Mouse (Mus musculus): ENCODE results near the gene 9930111J21Rik2. TPM values are rescaled to one million over a fixed set of nuclear protein-coding genes. Genes with fewer than 3 reads are reported as not detected.
"Not testable (repeated sequence)": the region's sequence is repeated elsewhere in the genome, so short reads cannot be mapped to it uniquely, and the experiment has no call there.

Gene 9930111J21Rik2
- polyA plus RNA-seq, 1 experiment from 2014 or later = 0.32 TPM

DNA sequence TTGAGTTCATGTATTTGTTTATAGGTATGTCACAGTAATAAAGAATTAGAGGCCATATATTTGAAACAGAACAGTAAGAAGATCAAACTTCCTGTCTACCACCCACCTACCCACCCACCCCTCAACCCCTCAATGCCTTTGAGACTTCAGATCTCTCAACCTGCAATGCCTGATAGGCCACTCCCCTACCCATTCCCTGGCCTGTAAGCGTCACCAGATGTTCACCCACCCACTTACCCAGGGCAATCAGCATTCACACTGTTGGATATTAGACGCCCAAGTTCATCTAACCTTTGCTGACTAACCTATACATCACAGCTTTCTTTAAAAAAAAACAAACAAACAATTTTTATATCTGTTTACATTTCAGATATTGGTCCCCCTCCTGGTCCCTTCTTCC, 61.1 kb downstream of the 9930111J21Rik2 start:
- not testable (repeated sequence) for H3K9me3 ChIP-seq; H3K27ac ChIP-seq (replicated peaks); H3K36me3 ChIP-seq; H3K4me3 ChIP-seq; H3K27me3 ChIP-seq; H3K9ac ChIP-seq; ATAC-seq (ENCODE audit: low read depth); H3K4me1 ChIP-seq (replicated peaks); H3K4me2 ChIP-seq
- 62% methylated on average over 2 of the region's 2 CpGs for WGBS

DNA sequence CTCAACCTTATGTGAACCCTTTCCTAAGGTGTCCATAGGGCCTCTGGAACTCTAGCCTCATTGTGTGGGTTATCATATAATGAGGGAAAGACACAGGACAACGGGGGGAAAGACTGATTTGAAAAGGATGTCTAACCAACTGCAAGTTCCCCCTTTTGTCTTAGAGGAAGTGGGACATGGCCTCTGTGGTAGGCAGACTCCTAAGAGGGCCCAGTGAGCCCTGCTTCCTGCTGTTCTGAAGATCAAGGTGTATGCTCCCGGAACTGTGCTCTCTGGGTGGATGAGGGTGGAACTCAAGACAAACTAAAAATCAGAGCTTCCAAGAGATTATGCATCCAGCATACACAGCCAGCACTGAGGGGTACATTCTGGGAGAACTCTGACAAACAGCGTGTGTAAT, 62.8 kb downstream of the 9930111J21Rik2 start:
- H3K9me3 ChIP-seq; H3K27ac ChIP-seq (replicated peaks); H3K27me3 ChIP-seq; H3K4me3 ChIP-seq; H3K4me2 ChIP-seq; H3K9ac ChIP-seq; ATAC-seq (ENCODE audit: low read depth); H3K36me3 ChIP-seq; H3K4me1 ChIP-seq (replicated peaks): not testable (repeated sequence)
- 81% methylated on average over 2 of the region's 3 CpGs for WGBS

DNA sequence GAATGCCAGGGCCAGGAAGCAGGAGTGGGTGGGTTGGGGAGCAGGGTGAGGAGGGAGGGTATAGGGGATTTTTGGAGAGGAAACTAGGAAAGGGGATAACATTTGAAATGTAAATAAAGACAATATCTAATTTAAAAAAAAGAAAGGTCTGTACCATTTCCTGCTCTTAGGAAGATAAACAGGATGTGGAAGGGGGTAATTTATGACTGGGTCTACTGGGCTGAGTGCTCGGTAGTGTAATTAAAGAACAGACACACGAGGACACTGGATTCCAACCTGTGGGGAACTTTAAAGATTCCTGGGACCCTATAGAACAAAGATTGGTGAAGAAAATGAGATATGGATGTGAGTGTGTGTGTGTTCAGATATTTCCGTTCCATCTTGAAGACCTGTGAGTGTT, 68.2 kb downstream of the 9930111J21Rik2 start:
- ATAC-seq (ENCODE audit: low read depth); H3K27me3 ChIP-seq: not testable (repeated sequence)
- no CpG with 5 or more reads among the region's 3 CpGs for WGBS

DNA sequence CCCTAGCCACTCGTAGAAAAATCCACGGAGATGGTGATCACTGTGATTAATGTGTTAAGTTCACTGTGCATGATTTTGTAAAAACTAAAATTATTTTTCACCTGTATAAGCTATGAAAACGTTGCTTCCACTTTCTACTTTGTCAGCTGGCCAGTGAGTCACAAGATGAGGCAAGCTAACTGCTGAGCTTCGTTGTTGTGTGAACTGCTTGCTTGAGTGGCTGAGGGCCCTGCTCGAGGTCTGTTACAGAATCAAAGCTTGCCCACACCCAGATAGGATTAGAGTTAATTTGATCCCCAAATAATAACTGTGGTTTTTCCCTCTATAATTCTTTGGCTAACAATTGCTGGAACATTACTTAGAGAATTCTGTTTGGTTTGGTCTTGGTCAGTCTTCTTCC, 71.0 kb downstream of the 9930111J21Rik2 start:
- H3K4me3 ChIP-seq; H3K9me3 ChIP-seq; H3K9ac ChIP-seq; H3K36me3 ChIP-seq; H3K4me2 ChIP-seq; H3K27ac ChIP-seq (replicated peaks); ATAC-seq (ENCODE audit: low read depth); H3K4me1 ChIP-seq (replicated peaks); H3K27me3 ChIP-seq: not testable (repeated sequence)
- no CpG with 5 or more reads among the region's 5 CpGs for WGBS

More for the DNA sequence above, 68.2 kb downstream of the 9930111J21Rik2 start:
- not testable (repeated sequence) for H3K27ac ChIP-seq (replicated peaks); H3K9me3 ChIP-seq; H3K9ac ChIP-seq; H3K4me3 ChIP-seq; H3K4me2 ChIP-seq; H3K36me3 ChIP-seq; H3K4me1 ChIP-seq (replicated peaks)

DNA sequence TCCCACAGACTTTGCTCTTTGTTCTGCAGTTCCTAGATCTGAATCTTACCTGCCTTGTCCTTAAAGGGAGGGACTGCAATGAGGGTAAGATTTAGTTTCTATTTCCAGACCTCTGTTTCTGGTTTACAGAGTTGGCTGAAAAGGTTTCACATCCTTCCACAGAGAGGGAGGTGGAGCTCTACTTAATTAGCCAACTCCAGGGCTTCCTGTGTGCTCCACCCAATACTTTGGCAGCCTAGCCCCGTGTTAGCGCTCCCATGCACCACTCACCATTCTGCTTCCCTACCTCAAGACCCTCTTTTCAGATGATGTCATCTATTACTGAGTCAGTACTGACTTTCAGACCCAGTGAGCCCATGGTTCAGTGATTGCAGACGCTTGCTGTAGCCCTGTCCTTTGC, 71.8 kb downstream of the 9930111J21Rik2 start, which contains the start of gene 9930111J21Rik1:
TSS of gene 9930111J21Rik1 (minus strand) at position 148 of the 400 bp plus-strand sequence.
- H3K9ac ChIP-seq; ATAC-seq (ENCODE audit: low read depth); H3K9me3 ChIP-seq; H3K27ac ChIP-seq (replicated peaks); H3K4me3 ChIP-seq; H3K36me3 ChIP-seq; H3K4me1 ChIP-seq (replicated peaks); H3K4me2 ChIP-seq; H3K27me3 ChIP-seq: not testable (repeated sequence)
- WGBS = no CpG with 5 or more reads among the region's 3 CpGs

DNA sequence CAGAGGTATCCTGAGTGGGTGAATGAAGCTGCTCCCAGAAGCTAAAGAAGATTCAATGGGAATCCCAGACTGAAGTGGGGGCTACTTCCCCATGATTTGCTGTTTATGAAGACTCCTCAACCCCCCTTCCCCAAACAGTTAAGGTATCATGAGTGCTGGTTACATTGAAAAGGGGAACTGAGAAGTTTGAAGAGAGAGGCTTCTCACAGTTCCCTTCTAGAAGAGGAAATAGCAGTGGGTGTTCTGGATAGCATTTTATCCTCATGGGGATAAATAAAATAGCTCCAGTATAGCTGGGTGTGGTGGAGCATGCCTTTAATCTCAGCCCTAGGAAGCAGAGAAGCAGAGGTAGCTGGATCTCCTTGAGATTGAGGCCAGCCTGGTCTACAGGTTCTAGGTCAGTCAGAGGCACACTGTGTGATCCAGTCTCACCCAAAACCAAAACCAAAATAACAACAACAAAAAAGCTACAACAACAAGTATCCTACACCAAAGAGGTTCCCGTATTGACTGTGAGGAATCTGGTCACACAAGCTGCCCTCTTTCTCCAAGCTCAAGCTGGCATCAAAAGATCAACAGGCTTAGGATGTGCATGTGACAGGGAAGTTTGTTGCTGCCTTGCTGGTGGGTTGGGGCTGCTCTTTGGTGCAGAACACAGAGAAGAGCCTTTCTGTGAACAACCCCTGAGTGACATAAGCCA, 72.7 kb downstream of the 9930111J21Rik2 start, which contains the start of gene Olfr56:
TSS of gene Olfr56 (plus strand) at position 650 of the 700 bp plus-strand sequence.
- no CpG with 5 or more reads among the region's 1 CpGs for WGBS
- H3K4me1 ChIP-seq (replicated peaks); H3K4me2 ChIP-seq; H3K27me3 ChIP-seq; ATAC-seq (ENCODE audit: low read depth); H3K27ac ChIP-seq (replicated peaks); H3K4me3 ChIP-seq; H3K9me3 ChIP-seq; H3K9ac ChIP-seq; H3K36me3 ChIP-seq: not testable (repeated sequence)

DNA sequence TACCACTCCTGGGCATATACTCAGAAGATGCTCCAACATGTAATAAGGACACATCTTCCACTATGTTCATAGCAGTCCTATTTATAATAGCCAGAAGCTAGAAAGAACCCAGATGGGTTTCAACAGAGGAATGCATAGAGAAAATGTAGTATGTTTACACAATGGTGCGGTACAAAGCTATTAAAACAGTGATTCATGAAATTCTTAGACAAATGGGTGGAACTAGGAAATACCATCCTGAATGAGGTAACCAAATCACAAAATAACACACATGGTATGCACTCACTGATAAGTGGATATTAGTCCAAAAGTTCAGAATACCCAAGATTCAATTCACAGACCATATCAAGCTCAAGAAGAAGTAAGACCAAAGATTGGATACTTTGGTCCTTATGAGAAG, 76.4 kb downstream of the 9930111J21Rik2 start:
- H3K27ac ChIP-seq (replicated peaks); H3K9me3 ChIP-seq; H3K27me3 ChIP-seq; H3K4me1 ChIP-seq (replicated peaks); ATAC-seq (ENCODE audit: low read depth); H3K4me3 ChIP-seq; H3K4me2 ChIP-seq; H3K36me3 ChIP-seq; H3K9ac ChIP-seq: not testable (repeated sequence)
- WGBS = no CpG with 5 or more reads among the region's 1 CpGs

Other genes with a start within 250 kb of the 9930111J21Rik2 start
- gene Trim41, start 233.9 kb downstream of the 9930111J21Rik2 start, polyA plus RNA-seq (2015; fragmentation: Nextera tagmentation; extraction: Ambion mirVana) = 6.2 and 6.9 TPM in 2 replicates
- gene Trim7, start 225.1 kb downstream of the 9930111J21Rik2 start, polyA plus RNA-seq (2015; fragmentation: Nextera tagmentation; extraction: Ambion mirVana) = 1.2 TPM in 2 replicates
- 3.2 and 4.3 TPM in 2 replicates for gene Gm12184, start 224.6 kb downstream of the 9930111J21Rik2 start, polyA plus RNA-seq (2015; fragmentation: Nextera tagmentation; extraction: Ambion mirVana)
- 3.2 TPM in 2 replicates for gene Irgm1, start 179.6 kb downstream of the 9930111J21Rik2 start, polyA plus RNA-seq (2015; fragmentation: Nextera tagmentation; extraction: Ambion mirVana)
- gene Gm5431, start 149.0 kb downstream of the 9930111J21Rik2 start, polyA plus RNA-seq (2015; fragmentation: Nextera tagmentation; extraction: Ambion mirVana) = 0.18 and 0.34 TPM in 2 replicates
- 2.7 and 3.6 TPM in 2 replicates for gene Psme2b, start 105.1 kb downstream of the 9930111J21Rik2 start, polyA plus RNA-seq (2015; fragmentation: Nextera tagmentation; extraction: Ambion mirVana)
- not detected in 2 replicates for gene Olfr56, start 72.4 kb downstream of the 9930111J21Rik2 start, polyA plus RNA-seq (2015; fragmentation: Nextera tagmentation; extraction: Ambion mirVana)
- gene 9930111J21Rik1, start 71.8 kb downstream of the 9930111J21Rik2 start, polyA plus RNA-seq (2015; fragmentation: Nextera tagmentation; extraction: Ambion mirVana) = 0.62 and 0.70 TPM in 2 replicates
- gene Gm12185, start 59.0 kb downstream of the 9930111J21Rik2 start, polyA plus RNA-seq (2015; fragmentation: Nextera tagmentation; extraction: Ambion mirVana) = not detected in 2 replicates
- gene Tgtp1, start 57.1 kb downstream of the 9930111J21Rik2 start, polyA plus RNA-seq (2015; fragmentation: Nextera tagmentation; extraction: Ambion mirVana) = 0.11 TPM in 1 of 2 replicates, not detected in the other
- 0.10 and 0.27 TPM in 2 replicates for gene Tgtp2, start 13.0 kb upstream of the 9930111J21Rik2 start, polyA plus RNA-seq (2015; fragmentation: Nextera tagmentation; extraction: Ambion mirVana)
- gene Ifi47, start 25.3 kb upstream of the 9930111J21Rik2 start, polyA plus RNA-seq (2015; fragmentation: Nextera tagmentation; extraction: Ambion mirVana) = 0.40 and 0.43 TPM in 2 replicates
- gene Olfr1396, start 63.6 kb upstream of the 9930111J21Rik2 start, polyA plus RNA-seq (2015; fragmentation: Nextera tagmentation; extraction: Ambion mirVana) = not detected in 2 replicates
- gene Olfr1395, start 91.0 kb upstream of the 9930111J21Rik2 start, polyA plus RNA-seq (2015; fragmentation: Nextera tagmentation; extraction: Ambion mirVana) = not detected in 2 replicates
- not detected in 2 replicates for gene Olfr1394, start 103.1 kb upstream of the 9930111J21Rik2 start, polyA plus RNA-seq (2015; fragmentation: Nextera tagmentation; extraction: Ambion mirVana)
- gene Btnl9, start 135.9 kb upstream of the 9930111J21Rik2 start, polyA plus RNA-seq (2015; fragmentation: Nextera tagmentation; extraction: Ambion mirVana) = 0.10 and 0.33 TPM in 2 replicates
- gene Zfp62, start 152.1 kb upstream of the 9930111J21Rik2 start, polyA plus RNA-seq (2015; fragmentation: Nextera tagmentation; extraction: Ambion mirVana) = 44.5 and 50.0 TPM in 2 replicates
- 28.8 and 32.4 TPM in 2 replicates for gene Mgat1, start 192.9 kb upstream of the 9930111J21Rik2 start, polyA plus RNA-seq (2015; fragmentation: Nextera tagmentation; extraction: Ambion mirVana)
- not detected in 2 replicates for gene Olfr1393, start 227.1 kb upstream of the 9930111J21Rik2 start, polyA plus RNA-seq (2015; fragmentation: Nextera tagmentation; extraction: Ambion mirVana)
- gene Olfr1392, start 234.0 kb upstream of the 9930111J21Rik2 start, polyA plus RNA-seq (2015; fragmentation: Nextera tagmentation; extraction: Ambion mirVana) = not detected in 2 replicates

Data from neural tube, embryonic 13.5 days (tissue).